Mouse (Mus musculus) lung, adult 2 months (tissue): ENCODE results near the gene Ajm1.

ENCODE experiments used
- CTCF ChIP-seq: fragments of 200-500 bp; IDR thresholded peaks from 2 replicates; pipeline ENCODE4 v1.5.1; 2011; ENCODE audit warnings: mild to moderate bottlenecking, low read length, control low read depth; ENCODE audit not compliant: insufficient read depth
- POLR2A ChIP-seq: fragments of 200-500 bp; IDR thresholded peaks from 2 replicates; pipeline ENCODE4 v1.6.1; 2011; ENCODE audit warnings: low read depth, mild to moderate bottlenecking, control low read depth, low read length, borderline replicate concordance; ENCODE audit errors: extremely low read depth

GRCm38 (mm10) chr2:25583120-25583481, 1.5 kb upstream of the Ajm1 start:
- TF ChIP-seq CTCF (no peak), POLR2A (no peak)
